Mouse (Mus musculus): ENCODE measurements around the gene Lemd2. TPM values are rescaled to one million over a fixed set of nuclear protein-coding genes. Genes with fewer than 3 reads are reported as not detected.

Lemd2 gene
- polyA plus RNA-seq, 1 experiment from 2014 or later = 10.1 TPM

- TF ChIP-seq CTCF (IDR thresholded peaks at IDR 0.05; ENCODE audit: low read depth) = no peak
- H3K36me3 ChIP-seq (ENCODE audit: control insufficient read depth, insufficient read depth) = no peaks in the 10 kb centered on the region
- ATAC-seq = no peak
- no peaks in the 10 kb centered on the region for H3K9me3 ChIP-seq (ENCODE audit: control insufficient read depth)
- no peaks in the 10 kb centered on the region for H3K4me1 ChIP-seq (replicated peaks; ENCODE audit: control insufficient read depth, insufficient read depth, low read length)
- H3K9ac ChIP-seq (ENCODE audit: low read depth, low read length) = no peak overlapping the region
- no peak overlapping the region for H3K4me2 ChIP-seq (replicated peaks; ENCODE audit: low read depth)
- WGBS = 77% methylated on average over 11 of the region's 11 CpGs
- H3K27ac ChIP-seq (ENCODE audit: low read depth, low read length) = no peak overlapping the region
- H3K27me3 ChIP-seq (replicated peaks; ENCODE audit: control insufficient read depth, insufficient read depth, low read length) = no peaks in the 10 kb centered on the region
- H3K4me3 ChIP-seq (ENCODE audit: low read depth, low read length) = no peak overlapping the region
Measured at GRCm38 (mm10) chr17:27169952-27170695, 34.1 kb downstream of the Lemd2 start.

GRCm38 (mm10) chr17:27168569-27168968, 35.7 kb downstream of the Lemd2 start:
- Histone ChIP-seq H3K27ac (ENCODE audit: low read depth, low read length) (no peak overlapping the region), H3K4me1 (replicated peaks; ENCODE audit: control insufficient read depth, insufficient read depth, low read length) (no peaks in the 10 kb centered on the region), H3K4me3 (ENCODE audit: low read depth, low read length) (no peak overlapping the region), H3K36me3 (ENCODE audit: control insufficient read depth, insufficient read depth) (no peaks in the 10 kb centered on the region), H3K9ac (ENCODE audit: low read depth, low read length) (no peak overlapping the region), H3K9me3 (ENCODE audit: control insufficient read depth) (no peaks in the 10 kb centered on the region), H3K4me2 (replicated peaks; ENCODE audit: low read depth) (no peak overlapping the region), H3K27me3 (replicated peaks; ENCODE audit: control insufficient read depth, insufficient read depth, low read length) (no peaks in the 10 kb centered on the region)
- 92% methylated on average over 4 of the region's 4 CpGs for WGBS
- no peak for ATAC-seq
- no peak for TF ChIP-seq CTCF (IDR thresholded peaks at IDR 0.05; ENCODE audit: low read depth)

- no peak within 1 kb of the TSS for H3K27ac ChIP-seq (ENCODE audit: low read depth, low read length)
- no peaks in the 10 kb centered on the region for H3K27me3 ChIP-seq (replicated peaks; ENCODE audit: control insufficient read depth, insufficient read depth, low read length)
- no peak for TF ChIP-seq CTCF (IDR thresholded peaks at IDR 0.05; ENCODE audit: low read depth)
- 66% methylated on average over 4 of the region's 4 CpGs for WGBS
- H3K4me3 ChIP-seq (ENCODE audit: low read depth, low read length) = no peak within 1 kb of the TSS
- H3K36me3 ChIP-seq (ENCODE audit: control insufficient read depth, insufficient read depth) = no peaks in the 10 kb centered on the region
- no peaks in the 10 kb centered on the region for H3K4me1 ChIP-seq (replicated peaks; ENCODE audit: control insufficient read depth, insufficient read depth, low read length)
- no peak within 1 kb of the TSS for H3K9ac ChIP-seq (ENCODE audit: low read depth, low read length)
- no peak within 1 kb of the TSS for H3K4me2 ChIP-seq (replicated peaks; ENCODE audit: low read depth)
- H3K9me3 ChIP-seq (ENCODE audit: control insufficient read depth) = no peaks in the 10 kb centered on the region
- no peak for ATAC-seq
Measured at GRCm38 (mm10) chr17:27167545-27167944, 36.7 kb downstream of the Lemd2 start, which contains the start of gene Ip6k3. Gene Ip6k3 (minus strand): TSS chr17:27167795.

GRCm38 (mm10) chr17:27166901-27167300, 37.4 kb downstream of the Lemd2 start:
- H3K4me1 ChIP-seq (replicated peaks; ENCODE audit: control insufficient read depth, insufficient read depth, low read length) = no peaks in the 10 kb centered on the region
- H3K9me3 ChIP-seq (ENCODE audit: control insufficient read depth) = no peaks in the 10 kb centered on the region
- H3K9ac ChIP-seq (ENCODE audit: low read depth, low read length) = no peak overlapping the region
- H3K27me3 ChIP-seq (replicated peaks; ENCODE audit: control insufficient read depth, insufficient read depth, low read length) = no peaks in the 10 kb centered on the region
- no peak overlapping the region for H3K27ac ChIP-seq (ENCODE audit: low read depth, low read length)
- no peak overlapping the region for H3K4me3 ChIP-seq (ENCODE audit: low read depth, low read length)
- no peak overlapping the region for H3K4me2 ChIP-seq (replicated peaks; ENCODE audit: low read depth)
- 77% methylated on average over 6 of the region's 6 CpGs for WGBS
- no peaks in the 10 kb centered on the region for H3K36me3 ChIP-seq (ENCODE audit: control insufficient read depth, insufficient read depth)
- ATAC-seq = no peak
- TF ChIP-seq CTCF (IDR thresholded peaks at IDR 0.05; ENCODE audit: low read depth) = no peak

- peak; percentile 79 for TF ChIP-seq CTCF (IDR thresholded peaks at IDR 0.05; ENCODE audit: low read depth)
- no peak overlapping the region for H3K4me2 ChIP-seq (replicated peaks; ENCODE audit: low read depth)
- H3K4me1 ChIP-seq (replicated peaks; ENCODE audit: control insufficient read depth, insufficient read depth, low read length) = no peaks in the 10 kb centered on the region
- H3K27ac ChIP-seq (ENCODE audit: low read depth, low read length) = no peak overlapping the region
- ATAC-seq = peak; percentile 54
- no peaks in the 10 kb centered on the region for H3K27me3 ChIP-seq (replicated peaks; ENCODE audit: control insufficient read depth, insufficient read depth, low read length)
- no peak overlapping the region for H3K9ac ChIP-seq (ENCODE audit: low read depth, low read length)
- WGBS = 26% methylated on average over 8 of the region's 8 CpGs
- no peak overlapping the region for H3K4me3 ChIP-seq (ENCODE audit: low read depth, low read length)
- H3K36me3 ChIP-seq (ENCODE audit: control insufficient read depth, insufficient read depth) = no peaks in the 10 kb centered on the region
- no peaks in the 10 kb centered on the region for H3K9me3 ChIP-seq (ENCODE audit: control insufficient read depth)
Measured at GRCm38 (mm10) chr17:27165054-27165773, 39.1 kb downstream of the Lemd2 start.

GRCm38 (mm10) chr17:27160905-27161304, 43.4 kb downstream of the Lemd2 start:
- Histone ChIP-seq H3K36me3 (ENCODE audit: control insufficient read depth, insufficient read depth) (no peaks in the 10 kb centered on the region), H3K4me2 (replicated peaks; ENCODE audit: low read depth) (no peak overlapping the region), H3K9ac (ENCODE audit: low read depth, low read length) (no peak overlapping the region), H3K27me3 (replicated peaks; ENCODE audit: control insufficient read depth, insufficient read depth, low read length) (no peaks in the 10 kb centered on the region), H3K27ac (ENCODE audit: low read depth, low read length) (no peak overlapping the region), H3K4me3 (ENCODE audit: low read depth, low read length) (no peak overlapping the region), H3K9me3 (ENCODE audit: control insufficient read depth) (no peaks in the 10 kb centered on the region), H3K4me1 (replicated peaks; ENCODE audit: control insufficient read depth, insufficient read depth, low read length) (no peaks in the 10 kb centered on the region)
- no peak for TF ChIP-seq CTCF (IDR thresholded peaks at IDR 0.05; ENCODE audit: low read depth)
- ATAC-seq = no peak
- WGBS = 62% methylated on average over 4 of the region's 4 CpGs

Measured in intestine, postnatal 0 days (tissue).